Mouse (Mus musculus): ENCODE results near the gene Mtmr14.

The Mtmr14 gene

GRCm38 (mm10) chr6:113282101-113282802, 44.6 kb downstream of the Mtmr14 start, which contains the start of gene Cpne9:
Gene Cpne9, plus strand, starts transcription at chr6:113282307.
- no peak for DNase-seq

GRCm38 (mm10) chr6:113282969-113283368, 45.3 kb downstream of the Mtmr14 start:
- no peak for DNase-seq

- DNase-seq = no peak
These were observed 45.9 kb downstream of the Mtmr14 start for GRCm38 (mm10) chr6:113283500-113283899.

GRCm38 (mm10) chr6:113284931-113285330, 47.3 kb downstream of the Mtmr14 start:
- no peak for DNase-seq

- DNase-seq = no peak
These were observed 48.7 kb downstream of the Mtmr14 start for GRCm38 (mm10) chr6:113286316-113286715.

- DNase-seq = no peak
These were observed 49.6 kb downstream of the Mtmr14 start for GRCm38 (mm10) chr6:113287236-113287635.

GRCm38 (mm10) chr6:113289346-113289745, 51.7 kb downstream of the Mtmr14 start:
- DNase-seq = no peak

- DNase-seq = no peak
These were observed 52.7 kb downstream of the Mtmr14 start for GRCm38 (mm10) chr6:113290346-113290745.

- DNase-seq = no peak
These were observed 55.3 kb downstream of the Mtmr14 start for GRCm38 (mm10) chr6:113292938-113293337.

- no peak for DNase-seq
These were observed 58.4 kb downstream of the Mtmr14 start for GRCm38 (mm10) chr6:113296046-113296445.

- DNase-seq = no peak
These were observed 59.0 kb downstream of the Mtmr14 start for GRCm38 (mm10) chr6:113296639-113297038.

- DNase-seq = no peak
These were observed 63.7 kb downstream of the Mtmr14 start for GRCm38 (mm10) chr6:113301350-113301749.

- no peak for DNase-seq
These were observed 64.6 kb downstream of the Mtmr14 start for GRCm38 (mm10) chr6:113302258-113302657.

GRCm38 (mm10) chr6:113306322-113306985, 68.8 kb downstream of the Mtmr14 start:
- DNase-seq = peak; percentile 100

GRCm38 (mm10) chr6:113306986-113307349, 69.3 kb downstream of the Mtmr14 start, which contains the start of gene Brpf1:
Gene Brpf1, plus strand, starts transcription at chr6:113307137.
- DNase-seq = no peak

GRCm38 (mm10) chr6:113307481-113308121, 70.0 kb downstream of the Mtmr14 start:
- peak; percentile 53 for DNase-seq

- peak; percentile 50 for DNase-seq
These were observed 70.5 kb downstream of the Mtmr14 start for GRCm38 (mm10) chr6:113308141-113308540.

- DNase-seq = no peak
These were observed 78.3 kb downstream of the Mtmr14 start for GRCm38 (mm10) chr6:113315972-113316371.

GRCm38 (mm10) chr6:113326533-113327315, 89.1 kb downstream of the Mtmr14 start, which contains the start of gene Ogg1:
Gene Ogg1, plus strand, starts transcription at chr6:113326972.
- peak; percentile 100 for DNase-seq

- no peak for DNase-seq
These were observed 91.8 kb downstream of the Mtmr14 start for GRCm38 (mm10) chr6:113329396-113329795.

- DNase-seq = no peak
These were observed 92.9 kb downstream of the Mtmr14 start for GRCm38 (mm10) chr6:113330547-113330946.
